Mouse (Mus musculus): ENCODE measurements around the gene Kat14.

- TF ChIP-seq POLR2A (IDR thresholded peaks at IDR 0.05; ENCODE audit: low read depth, low read length) (no peak), CTCF (IDR thresholded peaks at IDR 0.05; ENCODE audit: borderline replicate concordance, insufficient read depth, low read length) (no peak)
Measured at GRCm38 (mm10) chr2:144422094-144422675, 53.4 kb downstream of the Kat14 start.
